Mouse (Mus musculus) limb, embryonic 13.5 days (tissue): ENCODE results near the gene Grhl1. TPM values are rescaled to one million over a fixed set of nuclear protein-coding genes. Genes with fewer than 3 reads are reported as not detected.

Experiments used
- ATAC-seq: fragments of 200-750 bp; cut with Nextera tagmentation; 2 replicates; pipeline ENCODE4 v1.8.0; 2017; ENCODE audit warnings: low read depth, moderate number of reproducible peaks, moderate TSS enrichment; ENCODE audit not compliant: low FRiP score
- H3K27ac ChIP-seq: fragments of 300-500 bp; sonication (generic); 2 replicates; pipeline ENCODE4 v1.5.1; 2015; ENCODE audit warnings: inconsistent platforms, mild to moderate bottlenecking, moderate library complexity
- H3K27me3 ChIP-seq: fragments of 300-500 bp; sonication (generic); 2 replicates; pipeline ENCODE4 v1.6.1; 2015; ENCODE audit warnings: mild to moderate bottlenecking, inconsistent platforms
- H3K36me3 ChIP-seq: fragments of 300-500 bp; sonication (generic); 2 replicates; pipeline ENCODE4 v1.6.1; 2015; ENCODE audit warnings: inconsistent platforms, mild to moderate bottlenecking, moderate library complexity
- H3K4me1 ChIP-seq: fragments of 300-500 bp; sonication (generic); 2 replicates; pipeline ENCODE4 v1.6.1; 2015; ENCODE audit warnings: inconsistent platforms
- H3K4me2 ChIP-seq: fragments of 300-500 bp; sonication (generic); replicated peaks from 2 replicates; pipeline ENCODE4 v1.6.1; 2015; ENCODE audit warnings: inconsistent platforms, mild to moderate bottlenecking, moderate library complexity
- H3K4me3 ChIP-seq: fragments of 300-500 bp; sonication (generic); 2 replicates; pipeline ENCODE4 v1.5.1; 2015; ENCODE audit warnings: moderate library complexity, mild to moderate bottlenecking, inconsistent platforms
- H3K9ac ChIP-seq: fragments of 300-500 bp; sonication (generic); 2 replicates; pipeline ENCODE4 v1.6.1; 2015; ENCODE audit warnings: mild to moderate bottlenecking, inconsistent platforms
- H3K9me3 ChIP-seq: fragments of 300-500 bp; sonication (generic); 2 replicates; pipeline ENCODE4 v1.6.1; 2016; ENCODE audit warnings: inconsistent platforms
- WGBS: fragments of 180-500 bp; shearing (Covaris S2); methylation state at CpG from one replicate; pipeline ENCODE4 v1.1.7; 2015; 5-methylcytosine and 5-hydroxymethylcytosine counted together
- polyA plus RNA-seq: library from polyadenylated mRNA; unstranded; fragments of >200 nt; fragmentation: Nextera tagmentation; extraction: Ambion mirVana; gene quantifications from 2 replicates; pipeline ENCODE4 v1.2.1, GENCODE M21; 2015

The Grhl1 gene
- polyA plus RNA-seq, 1 experiment from 2014 or later, result 4.1 TPM

GRCm38 (mm10) chr12:24651642-24652342 lies 79.7 kb downstream of the Grhl1 start:
- H3K4me3 ChIP-seq, result peak overlapping the region; percentile 88
- H3K9me3 ChIP-seq, result no peaks in the 10 kb centered on the region
- peaks cover 35% of the 10 kb centered on the region for H3K36me3 ChIP-seq
- WGBS, result under 1% methylated on average over 36 of the region's 36 CpGs
- ATAC-seq, result peak; percentile 84
- H3K9ac ChIP-seq, result peak overlapping the region; percentile 94
- H3K4me2 ChIP-seq, result peak overlapping the region; percentile 67
- peaks cover 43% of the 10 kb centered on the region for H3K4me1 ChIP-seq
- peak overlapping the region; percentile 89 for H3K27ac ChIP-seq
- no peaks in the 10 kb centered on the region for H3K27me3 ChIP-seq

DNA sequence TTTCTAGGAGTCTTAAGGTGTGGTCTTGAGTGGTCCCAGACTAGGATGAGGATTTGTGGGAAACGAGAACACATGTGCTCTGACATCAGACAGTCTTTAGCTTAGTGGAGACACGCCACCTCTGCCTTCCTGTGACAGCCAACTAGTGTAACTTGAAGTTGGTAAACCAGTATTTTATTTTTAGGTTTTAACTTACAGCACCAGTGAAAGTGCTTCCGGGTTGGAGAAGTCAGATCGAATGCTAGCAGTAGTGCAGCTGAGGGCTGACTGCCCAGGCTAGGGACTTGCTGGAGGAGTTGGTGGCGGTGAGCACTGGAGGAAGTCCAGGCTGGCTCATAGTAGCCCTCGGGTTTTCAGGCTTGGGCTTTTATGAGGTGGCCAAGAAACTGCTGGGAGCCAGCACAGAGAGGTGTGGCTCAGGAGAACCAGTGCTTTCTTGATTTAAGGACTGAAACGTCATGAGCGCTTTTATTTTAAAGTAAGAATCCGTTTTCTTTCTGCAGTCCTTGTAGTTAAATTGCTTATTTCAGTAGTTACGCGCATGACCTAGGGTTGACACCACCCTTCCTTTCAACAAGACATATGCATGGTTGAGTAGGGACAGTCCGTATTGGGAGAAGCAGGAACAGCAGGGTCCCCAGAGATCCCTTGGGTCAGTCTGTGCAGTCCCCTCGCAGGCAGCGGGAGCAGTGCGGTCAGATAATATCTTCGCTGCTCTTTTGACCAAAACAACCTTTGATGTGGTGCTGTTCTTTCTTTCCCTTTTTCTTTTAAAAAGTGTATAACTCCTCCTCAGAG lies 82.2 kb downstream of the Grhl1 start:
- no peak overlapping the region for H3K4me3 ChIP-seq
- peaks cover 58% of the 10 kb centered on the region for H3K36me3 ChIP-seq
- no peak overlapping the region for H3K9ac ChIP-seq
- no peak overlapping the region for H3K4me2 ChIP-seq
- H3K4me1 ChIP-seq, result peaks cover 46% of the 10 kb centered on the region
- no peaks in the 10 kb centered on the region for H3K27me3 ChIP-seq
- no peak overlapping the region for H3K27ac ChIP-seq
- ATAC-seq, result no peak
- 86% methylated on average over 16 of the region's 16 CpGs for WGBS
- H3K9me3 ChIP-seq, result no peaks in the 10 kb centered on the region

DNA sequence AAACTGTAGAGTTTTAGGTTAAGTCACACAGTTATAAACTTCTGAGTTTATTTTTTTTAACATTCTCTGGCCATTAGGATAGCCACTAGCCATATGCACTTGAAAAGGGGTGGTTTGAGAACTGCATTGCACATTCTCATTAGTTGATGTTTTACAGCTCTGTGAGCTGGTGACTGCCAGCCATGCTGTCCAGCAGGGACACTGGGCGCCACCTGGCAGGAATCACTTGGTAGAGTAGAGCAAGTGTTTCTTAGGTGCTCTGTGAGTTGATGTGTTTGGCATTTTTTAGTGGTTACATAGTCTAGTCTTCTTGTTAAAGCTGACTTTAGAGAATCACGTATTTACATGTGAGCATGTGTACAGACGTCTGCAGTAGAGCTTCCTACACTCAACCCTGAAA lies 84.4 kb downstream of the Grhl1 start:
- Histone ChIP-seq H3K27me3 (no peaks in the 10 kb centered on the region), H3K4me1 (peaks cover 36% of the 10 kb centered on the region), H3K4me3 (no peak overlapping the region), H3K27ac (peak overlapping the region; percentile 39; the same call in 1 of the 2 replicates), H3K9ac (no peak overlapping the region; the same call in 1 of the 2 replicates), H3K9me3 (no peaks in the 10 kb centered on the region), H3K4me2 (0 out of 2 replicates have a peak overlapping the region, but pooled peaks have one; percentile 16), H3K36me3 (peaks cover 76% of the 10 kb centered on the region)
- no peak for ATAC-seq
- 69% methylated on average over 3 of the region's 3 CpGs for WGBS

DNA sequence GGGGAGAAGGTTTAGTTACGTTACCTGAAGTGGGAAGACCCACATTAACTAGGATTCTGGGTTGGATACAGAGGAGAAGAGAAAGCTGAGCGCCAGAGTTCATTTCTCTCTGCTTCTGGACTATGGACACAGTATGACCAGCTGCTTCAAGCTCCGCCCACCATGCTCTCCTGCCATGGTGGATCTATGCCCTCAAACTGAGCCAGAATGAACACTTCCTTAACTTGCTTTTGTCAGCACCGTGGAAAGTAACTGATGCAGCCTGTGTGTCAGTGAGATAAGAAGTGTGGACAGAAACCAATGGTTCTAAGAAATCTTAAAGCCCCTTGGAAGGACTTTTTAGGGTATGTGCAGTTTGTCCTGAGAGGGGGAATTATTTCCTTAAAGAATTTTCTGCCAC lies 86.9 kb downstream of the Grhl1 start:
- peaks cover 78% of the 10 kb centered on the region for H3K36me3 ChIP-seq
- WGBS, result 89% methylated on average over 4 of the region's 4 CpGs

DNA sequence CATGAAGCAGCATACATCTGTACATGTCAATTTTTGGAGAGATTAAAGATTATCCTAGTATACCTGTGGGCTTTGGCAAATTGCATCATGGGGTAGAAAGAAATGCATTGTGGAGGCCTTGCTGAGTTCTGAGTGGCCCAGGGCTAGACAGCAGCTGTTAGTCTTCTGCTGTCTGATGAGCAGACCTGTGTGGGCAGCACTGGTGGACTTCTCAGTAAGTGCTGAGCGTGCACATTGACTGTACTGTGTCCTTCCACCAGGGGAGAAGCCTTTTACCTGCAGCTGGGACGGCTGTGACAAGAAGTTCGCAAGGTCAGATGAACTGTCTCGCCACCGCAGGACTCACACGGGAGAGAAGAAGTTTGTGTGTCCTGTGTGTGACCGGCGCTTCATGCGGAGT lies 87.8 kb downstream of the Grhl1 start:
- Histone ChIP-seq H3K36me3 (peaks cover 69% of the 10 kb centered on the region), H3K4me1 (peaks cover 19% of the 10 kb centered on the region), H3K4me3 (no peak overlapping the region), H3K9ac (no peak overlapping the region), H3K27me3 (no peaks in the 10 kb centered on the region), H3K27ac (no peak overlapping the region), H3K4me2 (no peak overlapping the region), H3K9me3 (no peaks in the 10 kb centered on the region)
- WGBS, result 93% methylated on average over 9 of the region's 9 CpGs
- no peak for ATAC-seq

More for the DNA sequence above, 86.9 kb downstream of the Grhl1 start:
- ATAC-seq, result no peak
- H3K27me3 ChIP-seq, result no peaks in the 10 kb centered on the region
- peaks cover 19% of the 10 kb centered on the region for H3K4me1 ChIP-seq
- H3K9me3 ChIP-seq, result no peaks in the 10 kb centered on the region
- no peak overlapping the region for H3K27ac ChIP-seq
- H3K4me2 ChIP-seq, result no peak overlapping the region
- no peak overlapping the region for H3K4me3 ChIP-seq
- no peak overlapping the region for H3K9ac ChIP-seq

DNA sequence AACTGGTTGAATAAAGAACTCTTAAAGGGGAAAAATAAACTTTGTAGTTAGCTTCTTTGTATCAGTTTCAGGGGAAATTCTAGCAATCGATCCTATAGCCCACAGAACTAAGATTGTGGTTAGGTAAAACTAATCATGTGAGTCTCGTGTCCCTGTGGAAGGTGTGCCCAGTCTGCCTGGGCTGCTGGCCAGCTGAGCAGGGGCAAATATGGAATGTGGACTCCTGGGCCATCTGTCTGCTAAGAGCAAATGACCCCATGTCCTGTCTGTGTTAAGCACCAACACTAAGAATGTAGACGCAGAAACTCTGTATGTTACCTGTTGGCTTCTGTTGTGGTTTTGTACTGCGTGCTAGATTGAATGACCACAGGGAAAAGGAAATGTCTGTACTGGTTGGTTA lies 89.0 kb downstream of the Grhl1 start:
- WGBS, result 72% methylated on average over 4 of the region's 4 CpGs
- no peak for ATAC-seq
- Histone ChIP-seq H3K4me1 (peaks cover 12% of the 10 kb centered on the region), H3K27me3 (no peaks in the 10 kb centered on the region), H3K27ac (no peak overlapping the region), H3K36me3 (peaks cover 57% of the 10 kb centered on the region), H3K9ac (no peak overlapping the region), H3K4me2 (no peak overlapping the region), H3K4me3 (no peak overlapping the region), H3K9me3 (no peaks in the 10 kb centered on the region)

DNA sequence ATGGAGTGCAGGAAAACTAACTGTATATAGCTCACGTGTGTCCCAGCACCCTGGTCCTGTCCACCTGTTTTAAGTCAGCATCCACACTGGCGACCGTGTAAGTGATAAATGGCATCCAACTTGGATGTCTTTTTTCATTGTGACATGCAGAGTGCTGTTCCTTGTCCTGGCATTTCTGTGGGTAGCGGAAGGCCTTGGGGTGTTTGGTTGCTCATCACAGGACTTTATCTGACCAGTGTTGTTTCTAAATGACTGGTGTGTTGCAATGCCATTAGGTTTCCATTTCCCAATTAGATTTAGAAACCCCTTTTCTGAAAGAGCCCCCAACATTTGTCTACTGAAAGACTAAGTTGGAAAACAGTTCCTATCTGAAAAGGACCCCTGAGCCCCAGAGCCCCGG lies 90.0 kb downstream of the Grhl1 start:
- Histone ChIP-seq H3K9ac (no peak overlapping the region), H3K27me3 (no peaks in the 10 kb centered on the region), H3K27ac (no peak overlapping the region), H3K4me1 (0 out of 2 replicates have a peak, but pooled peaks cover 3% of the 10 kb centered on the region), H3K4me2 (no peak overlapping the region), H3K4me3 (no peak overlapping the region), H3K9me3 (no peaks in the 10 kb centered on the region), H3K36me3 (peaks cover 48% of the 10 kb centered on the region)
- ATAC-seq, result no peak
- WGBS, result 84% methylated on average over 5 of the region's 5 CpGs

Other genes starting within 250 kb of the Grhl1 start
- gene Taf1b, start 73.9 kb upstream of the Grhl1 start, polyA plus RNA-seq, result 29.6 and 33.3 TPM in 2 replicates
- gene Klf11, start 79.0 kb downstream of the Grhl1 start, polyA plus RNA-seq, result 12.4 and 13.1 TPM in 2 replicates
- 3.2 and 4.4 TPM in 2 replicates for gene Cys1, start 109.5 kb downstream of the Grhl1 start, polyA plus RNA-seq
- 235 TPM in 2 replicates for gene Rrm2, start 136.0 kb downstream of the Grhl1 start, polyA plus RNA-seq